Mouse (Mus musculus) small intestine, adult 2 months (tissue): ENCODE results near the gene Cfap299. TPM values are rescaled to one million over a fixed set of nuclear protein-coding genes. Genes with fewer than 3 reads are reported as not detected.
A peak's percentile ranks its signal among the peaks of the same experiment; 100 is the strongest.

Source experiments
- H3K27ac ChIP-seq: fragments of 200-500 bp; 2 replicates; pipeline ENCODE4 v1.5.1; 2012; ENCODE audit warnings: low read depth, low read length, control low read depth, inconsistent platforms; ENCODE audit not compliant: insufficient read depth
- H3K27me3 ChIP-seq: fragments of 200-500 bp; 2 replicates; pipeline ENCODE4 v1.6.1; 2012; ENCODE audit warnings: mild to moderate bottlenecking, moderate library complexity, low read length, inconsistent platforms; ENCODE audit not compliant: control insufficient read depth, insufficient read depth
- H3K36me3 ChIP-seq: fragments of 200-500 bp; 2 replicates; pipeline ENCODE4 v1.6.1; 2012; ENCODE audit warnings: mild to moderate bottlenecking, low read length, control low read depth, inconsistent platforms; ENCODE audit not compliant: control insufficient read depth, insufficient read depth
- H3K4me1 ChIP-seq: fragments of 200-500 bp; 2 replicates; pipeline ENCODE4 v1.6.1; 2012; ENCODE audit warnings: low read length, inconsistent platforms, mixed read lengths; ENCODE audit not compliant: control insufficient read depth, insufficient read depth, insufficient read length
- H3K4me3 ChIP-seq: fragments of 200-500 bp; 2 replicates; pipeline ENCODE4 v1.5.1; 2012; ENCODE audit warnings: low read depth, mild to moderate bottlenecking, control low read depth, inconsistent platforms, low read length, moderate library complexity
- CTCF ChIP-seq: fragments of 200-500 bp; IDR thresholded peaks from 2 replicates; pipeline ENCODE4 v1.5.1; 2012; ENCODE audit warnings: low read depth, mild to moderate bottlenecking, control low read depth, inconsistent platforms, low read length, moderate library complexity, mixed read lengths; ENCODE audit not compliant: insufficient replicate concordance, insufficient read length; ENCODE audit errors: extremely low read depth
- POLR2A ChIP-seq: fragments of 200-500 bp; IDR thresholded peaks from 2 replicates; pipeline ENCODE4 v1.6.1; 2012; ENCODE audit warnings: low read depth, mild to moderate bottlenecking, control low read depth, inconsistent platforms, low read length, moderate library complexity
- WGBS: fragments of 180-500 bp; shearing (Covaris S2); methylation state at CpG from one replicate; pipeline ENCODE4 v1.1.7; 2018; 5-methylcytosine and 5-hydroxymethylcytosine counted together
- polyA plus RNA-seq: library from polyadenylated mRNA; depleted of rRNA; stranded (reverse); fragments of >200 nt; gene quantifications from 2 replicates; pipeline ENCODE4 v1.2.3, GENCODE M21; 2012

The Cfap299 gene
- polyA plus RNA-seq, 1 experiment, result not detected

- H3K27me3 ChIP-seq, result no peaks in the 10 kb centered on the region
- H3K4me3 ChIP-seq, result no peak overlapping the region
- H3K27ac ChIP-seq, result no peak overlapping the region
- no peaks in the 10 kb centered on the region for H3K36me3 ChIP-seq
- no peak for TF ChIP-seq CTCF
- TF ChIP-seq POLR2A, result no peak
- WGBS, result 89% methylated on average over 7 of the region's 7 CpGs
- no peaks in the 10 kb centered on the region for H3K4me1 ChIP-seq
Measured at GRCm38 (mm10) chr5:98359912-98360311, 30.8 kb downstream of the Cfap299 start.

GRCm38 (mm10) chr5:98360792-98361419 lies 31.8 kb downstream of the Cfap299 start:
- no peaks in the 10 kb centered on the region for H3K4me1 ChIP-seq
- WGBS, result 86% methylated on average over 5 of the region's 5 CpGs
- no peaks in the 10 kb centered on the region for H3K27me3 ChIP-seq
- no peaks in the 10 kb centered on the region for H3K36me3 ChIP-seq
- H3K27ac ChIP-seq, result no peak overlapping the region
- TF ChIP-seq CTCF, result no peak
- no peak for TF ChIP-seq POLR2A
- H3K4me3 ChIP-seq, result no peak overlapping the region

GRCm38 (mm10) chr5:98363428-98363827 lies 34.3 kb downstream of the Cfap299 start:
- Histone ChIP-seq H3K27ac (no peak overlapping the region), H3K4me1 (no peaks in the 10 kb centered on the region), H3K4me3 (no peak overlapping the region), H3K36me3 (no peaks in the 10 kb centered on the region), H3K27me3 (no peaks in the 10 kb centered on the region)
- WGBS, result 80% methylated on average over 8 of the region's 8 CpGs
- TF ChIP-seq POLR2A, result no peak
- peak; percentile 40; the same call in 1 of the 2 replicates for TF ChIP-seq CTCF

GRCm38 (mm10) chr5:98365340-98365739 lies 36.2 kb downstream of the Cfap299 start:
- TF ChIP-seq CTCF (no peak), POLR2A (no peak)
- H3K36me3 ChIP-seq, result no peaks in the 10 kb centered on the region
- no peaks in the 10 kb centered on the region for H3K4me1 ChIP-seq
- H3K4me3 ChIP-seq, result no peak overlapping the region
- no peaks in the 10 kb centered on the region for H3K27me3 ChIP-seq
- 31% methylated on average over 5 of the region's 5 CpGs for WGBS
- no peak overlapping the region for H3K27ac ChIP-seq

GRCm38 (mm10) chr5:98368822-98369221 lies 39.7 kb downstream of the Cfap299 start:
- TF ChIP-seq CTCF (no peak), POLR2A (no peak)
- no peaks in the 10 kb centered on the region for H3K27me3 ChIP-seq
- H3K4me1 ChIP-seq, result no peaks in the 10 kb centered on the region
- H3K4me3 ChIP-seq, result no peak overlapping the region
- no peaks in the 10 kb centered on the region for H3K36me3 ChIP-seq
- no peak overlapping the region for H3K27ac ChIP-seq
- 36% methylated on average over 4 of the region's 4 CpGs for WGBS

- Histone ChIP-seq H3K27ac (no peak overlapping the region), H3K4me3 (no peak overlapping the region), H3K4me1 (no peaks in the 10 kb centered on the region), H3K36me3 (no peaks in the 10 kb centered on the region), H3K27me3 (no peaks in the 10 kb centered on the region)
- WGBS, result 85% methylated on average over 7 of the region's 7 CpGs
- TF ChIP-seq POLR2A (no peak), CTCF (no peak)
Measured at GRCm38 (mm10) chr5:98369426-98369825, 40.3 kb downstream of the Cfap299 start.

- Histone ChIP-seq H3K27me3 (no peaks in the 10 kb centered on the region), H3K27ac (peak overlapping the region; percentile 66), H3K4me3 (no peak overlapping the region), H3K4me1 (0 out of 2 replicates have a peak, but pooled peaks cover 3% of the 10 kb centered on the region), H3K36me3 (no peaks in the 10 kb centered on the region)
- no peak for TF ChIP-seq CTCF
- no peak for TF ChIP-seq POLR2A
- WGBS, result 29% methylated on average over 8 of the region's 8 CpGs
Measured at GRCm38 (mm10) chr5:98376058-98376798, 47.1 kb downstream of the Cfap299 start.
